Mouse (Mus musculus) left cerebral cortex, adult 2 months (tissue): ENCODE data around the gene Arl3. TPM values are rescaled to one million over a fixed set of nuclear protein-coding genes. Genes with fewer than 3 reads are reported as not detected.

Source experiments
- DNase-seq, 2 experiments: peaks; one replicate each; pipeline ENCODE4 v3.0.0; 2021 to 2022; ENCODE audit warnings: low spot score in 2 of 2, mixed read lengths in 1 of 2; ENCODE audit errors: extremely low spot score in 1 of 2
- H3K27ac ChIP-seq: fragments of 200-600 bp; 2 replicates; pipeline ENCODE4 v1.8.1; 2022
- H3K4me3 ChIP-seq: fragments of 200-600 bp; 2 replicates; pipeline ENCODE4 v1.8.1; 2022
- CTCF ChIP-seq: fragments of 200-600 bp; IDR thresholded peaks from 2 replicates; pipeline ENCODE4 v1.8.1; 2022; ENCODE audit warnings: antibody characterized with exemption, mild to moderate bottlenecking, moderate library complexity
- intact Hi-C: fragments of 180-260 bp; cut with DNase I; formaldehyde crosslinking; loops from one replicate; pipeline ENCODE4 v1.15.1; 2025
- total RNA-seq, 2 experiments: library from RNA; stranded (reverse); gene quantifications; 2 replicates each; pipeline ENCODE4 v1.2.3; 2021

Gene Arl3
- total RNA-seq, 2 experiments from 2014 or later: 120 to 129 TPM

- Histone ChIP-seq H3K27ac (peak within 1 kb of the TSS; percentile 99), H3K4me3 (peak within 1 kb of the TSS; percentile 79)
- peak; percentile 79 to 84 for DNase-seq
- no peak for TF ChIP-seq CTCF
- intact Hi-C loops: loop anchor here (1.0 to 5.0 kb wide), 6 partner anchors 17 to 154 kb away; partner anchors contain the start of genes Actr1a, Arl3 and Sfxn2
These were observed 71.5 kb downstream of the Arl3 start, which contains the start of gene Trim8 for GRCm38 (mm10) chr19:46501401-46502068. Trim8 (plus strand) TSS chr19:46501702.

- intact Hi-C loops: loop anchor here (1.0 to 5.0 kb wide), 4 partner anchors 16 to 153 kb away; partner anchors contain the start of gene Actr1a
- H3K4me3 ChIP-seq: peak overlapping the region; percentile 79
- DNase-seq: peak in 1 of 2 experiments; percentile 57
These were observed 72.2 kb downstream of the Arl3 start for GRCm38 (mm10) chr19:46500581-46501341.

GRCm38 (mm10) chr19:46499836-46500580, 73.0 kb downstream of the Arl3 start:
- DNase-seq: peak; percentile 86 to 96
- Histone ChIP-seq H3K4me3 (peak overlapping the region; percentile 79), H3K27ac (peak overlapping the region; percentile 99)
- no peak for TF ChIP-seq CTCF
- intact Hi-C loops: loop anchor here (2.0 to 5.0 kb wide), 2 partner anchors 47 to 153 kb away; no protein-coding TSS in a partner anchor

More at GRCm38 (mm10) chr19:46500581-46501341, 72.2 kb downstream of the Arl3 start:
- peak; percentile 10 for TF ChIP-seq CTCF
- peak overlapping the region; percentile 99 for H3K27ac ChIP-seq

GRCm38 (mm10) chr19:46499539-46499835, 73.5 kb downstream of the Arl3 start:
- Histone ChIP-seq H3K27ac (peak overlapping the region; percentile 58), H3K4me3 (peak overlapping the region; percentile 28)
- DNase-seq: no peak
- no peak for TF ChIP-seq CTCF
- intact Hi-C loops: no loop called here

GRCm38 (mm10) chr19:46497230-46497629, 75.8 kb downstream of the Arl3 start:
- intact Hi-C loops: no loop called here
- H3K4me3 ChIP-seq: no peak overlapping the region
- H3K27ac ChIP-seq: no peak overlapping the region
- DNase-seq: no peak
- TF ChIP-seq CTCF: no peak

- TF ChIP-seq CTCF: no peak
- Histone ChIP-seq H3K27ac (no peak overlapping the region), H3K4me3 (no peak overlapping the region)
- intact Hi-C loops: no loop called here
- DNase-seq: no peak
These were observed 77.9 kb downstream of the Arl3 start for GRCm38 (mm10) chr19:46495136-46495535.

GRCm38 (mm10) chr19:46490634-46491033, 82.4 kb downstream of the Arl3 start:
- no peak overlapping the region for H3K27ac ChIP-seq
- intact Hi-C loops: no loop called here
- H3K4me3 ChIP-seq: no peak overlapping the region
- no peak for TF ChIP-seq CTCF
- no peak for DNase-seq

- Histone ChIP-seq H3K4me3 (no peak overlapping the region), H3K27ac (no peak overlapping the region)
- DNase-seq: no peak
- intact Hi-C loops: no loop called here
- TF ChIP-seq CTCF: no peak
These were observed 83.5 kb downstream of the Arl3 start for GRCm38 (mm10) chr19:46489448-46489847.

GRCm38 (mm10) chr19:46486709-46487108, 86.3 kb downstream of the Arl3 start:
- Histone ChIP-seq H3K4me3 (no peak overlapping the region), H3K27ac (no peak overlapping the region)
- TF ChIP-seq CTCF: no peak
- intact Hi-C loops: no loop called here
- no peak for DNase-seq

GRCm38 (mm10) chr19:46485847-46486246, 87.2 kb downstream of the Arl3 start:
- H3K27ac ChIP-seq: no peak overlapping the region
- intact Hi-C loops: no loop called here
- DNase-seq: no peak
- no peak overlapping the region for H3K4me3 ChIP-seq
- TF ChIP-seq CTCF: no peak

GRCm38 (mm10) chr19:46484518-46484917, 88.5 kb downstream of the Arl3 start:
- TF ChIP-seq CTCF: no peak
- Histone ChIP-seq H3K27ac (peak overlapping the region; percentile 76), H3K4me3 (no peak overlapping the region)
- intact Hi-C loops: loop anchor here (1.0 kb wide), 1 partner anchor 17 kb away; the partner anchor contains the start of gene Trim8
- DNase-seq: peak in 1 of 2 experiments; percentile 57
